Mouse (Mus musculus) testis, postnatal 14 days (tissue): ENCODE data around the gene Lrrc23.
"Not testable (repeated sequence)": the region's sequence is repeated elsewhere in the genome, so short reads cannot be mapped to it uniquely, and the experiment has no call there.

Experiments
- DNase-seq: peaks from one replicate; pipeline ENCODE4 v3.0.0; 2021; ENCODE audit warnings: low spot score

The Lrrc23 gene

GRCm38 (mm10) chr6:124779222-124779983 is at the start of gene Lrrc23:
Gene Lrrc23 (minus strand): TSS chr6:124779727.
- no peak for DNase-seq

GRCm38 (mm10) chr6:124828101-124828592 is 48.6 kb upstream of the Lrrc23 start:
- DNase-seq: peak; percentile 52

GRCm38 (mm10) chr6:124822049-124822448 is 42.5 kb upstream of the Lrrc23 start:
- DNase-seq: no peak

- no peak for DNase-seq
These were observed 41.4 kb upstream of the Lrrc23 start for GRCm38 (mm10) chr6:124820891-124821290.

- no peak for DNase-seq
These were observed 38.4 kb upstream of the Lrrc23 start for GRCm38 (mm10) chr6:124817971-124818370.

GRCm38 (mm10) chr6:124817563-124817962 is 38.0 kb upstream of the Lrrc23 start:
- DNase-seq: no peak

- no peak for DNase-seq
These were observed 37.6 kb upstream of the Lrrc23 start for GRCm38 (mm10) chr6:124817125-124817524.

GRCm38 (mm10) chr6:124816611-124817010 is 37.1 kb upstream of the Lrrc23 start:
- no peak for DNase-seq

GRCm38 (mm10) chr6:124814858-124815774 is 35.6 kb upstream of the Lrrc23 start:
- DNase-seq: no peak

- no peak for DNase-seq
These were observed 34.9 kb upstream of the Lrrc23 start for GRCm38 (mm10) chr6:124814448-124814847.

- peak; percentile 82 for DNase-seq
These were observed 34.4 kb upstream of the Lrrc23 start, which contains the start of gene Tpi1 for GRCm38 (mm10) chr6:124813933-124814332. Gene Tpi1 (minus strand): TSS chr6:124814296.

GRCm38 (mm10) chr6:124813496-124813895 is 34.0 kb upstream of the Lrrc23 start:
- peak; percentile 59 for DNase-seq

GRCm38 (mm10) chr6:124812848-124813247 is 33.3 kb upstream of the Lrrc23 start:
- no peak for DNase-seq

GRCm38 (mm10) chr6:124811701-124812560 is 32.4 kb upstream of the Lrrc23 start:
- DNase-seq: peak; percentile 14

- no peak for DNase-seq
These were observed 31.8 kb upstream of the Lrrc23 start for GRCm38 (mm10) chr6:124811403-124811665.

- DNase-seq: not testable (repeated sequence)
These were observed 31.3 kb upstream of the Lrrc23 start for GRCm38 (mm10) chr6:124810566-124811402.

GRCm38 (mm10) chr6:124809775-124810538 is 30.4 kb upstream of the Lrrc23 start:
- peak; percentile 16 for DNase-seq

- DNase-seq: peak; percentile 62
These were observed 29.7 kb upstream of the Lrrc23 start for GRCm38 (mm10) chr6:124809052-124809774.

- peak; percentile 68 for DNase-seq
These were observed 29.0 kb upstream of the Lrrc23 start, which contains the start of gene Spsb2 for GRCm38 (mm10) chr6:124808358-124809012. Gene Spsb2 (plus strand): TSS chr6:124808661.
